Mouse (Mus musculus) gastrocnemius, postnatal 10 days (tissue): ENCODE data around the gene Ctsw. TPM values are rescaled to one million over a fixed set of nuclear protein-coding genes. Genes with fewer than 3 reads are reported as not detected.

Experiments used
- DNase-seq: peaks from one replicate; pipeline ENCODE4 v3.0.0; 2021; ENCODE audit warnings: mixed read lengths
- total RNA-seq, 2 experiments: library from RNA; stranded (reverse); gene quantifications; 2 replicates each; pipeline ENCODE4 v1.2.3; 2021

Ctsw gene
- total RNA-seq, 2 experiments from 2014 or later: 0.50 TPM; not detected in 1

DNA sequence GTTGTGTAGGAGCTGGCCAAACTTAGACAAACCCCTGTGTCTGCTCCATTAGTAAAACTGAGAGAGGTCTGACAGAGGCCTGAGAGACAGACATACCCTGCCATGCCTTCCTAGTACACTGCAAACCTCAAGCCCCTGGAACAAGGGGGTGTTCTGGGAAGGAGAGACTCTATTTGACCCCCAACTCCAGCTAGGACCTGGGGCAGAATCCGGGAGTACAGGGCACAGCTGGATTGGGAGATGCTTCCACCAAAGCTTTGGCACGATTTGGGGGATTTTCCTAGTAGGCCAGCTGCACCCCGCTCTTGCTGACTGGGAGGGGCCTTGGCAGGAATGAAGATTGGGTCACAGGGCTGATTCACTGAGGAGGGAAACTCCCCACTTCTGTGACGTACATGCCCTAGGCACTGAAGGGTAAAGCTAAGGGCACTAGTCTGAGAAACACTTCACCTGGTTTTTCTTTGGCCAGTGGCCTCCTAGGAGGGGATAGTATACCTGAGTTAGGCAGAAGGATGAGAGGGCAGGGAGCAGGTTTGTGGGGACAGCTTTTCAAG lies 36.3 kb downstream of the Ctsw start:
- DNase-seq: no peak

- DNase-seq: no peak
Observed at GRCm38 (mm10) chr19:5430408-5430807, 37.9 kb downstream of the Ctsw start.

- DNase-seq: peak; percentile 80
Observed at GRCm38 (mm10) chr19:5429806-5430205, 38.5 kb downstream of the Ctsw start.

DNA sequence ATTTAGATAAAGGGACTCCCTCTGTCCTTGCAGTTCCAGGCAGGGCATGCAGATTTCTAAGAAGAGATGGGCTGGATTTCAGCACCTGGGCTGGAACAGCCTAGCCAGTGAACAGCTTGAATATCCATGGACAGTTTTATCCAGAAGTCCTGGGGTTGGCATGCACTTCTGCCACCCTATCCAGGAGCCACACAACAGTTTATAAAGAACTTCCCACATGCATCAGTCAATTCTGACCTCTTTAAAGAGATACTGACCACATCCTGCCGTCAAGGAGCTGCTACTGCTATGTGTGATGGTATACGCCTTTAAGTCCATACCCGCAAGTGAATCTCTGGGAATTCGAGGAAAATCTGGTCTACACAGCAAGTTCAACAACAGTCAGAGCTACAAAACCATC lies 39.1 kb downstream of the Ctsw start:
- no peak for DNase-seq

GRCm38 (mm10) chr19:5428083-5428482 lies 40.2 kb downstream of the Ctsw start:
- DNase-seq: no peak

DNA sequence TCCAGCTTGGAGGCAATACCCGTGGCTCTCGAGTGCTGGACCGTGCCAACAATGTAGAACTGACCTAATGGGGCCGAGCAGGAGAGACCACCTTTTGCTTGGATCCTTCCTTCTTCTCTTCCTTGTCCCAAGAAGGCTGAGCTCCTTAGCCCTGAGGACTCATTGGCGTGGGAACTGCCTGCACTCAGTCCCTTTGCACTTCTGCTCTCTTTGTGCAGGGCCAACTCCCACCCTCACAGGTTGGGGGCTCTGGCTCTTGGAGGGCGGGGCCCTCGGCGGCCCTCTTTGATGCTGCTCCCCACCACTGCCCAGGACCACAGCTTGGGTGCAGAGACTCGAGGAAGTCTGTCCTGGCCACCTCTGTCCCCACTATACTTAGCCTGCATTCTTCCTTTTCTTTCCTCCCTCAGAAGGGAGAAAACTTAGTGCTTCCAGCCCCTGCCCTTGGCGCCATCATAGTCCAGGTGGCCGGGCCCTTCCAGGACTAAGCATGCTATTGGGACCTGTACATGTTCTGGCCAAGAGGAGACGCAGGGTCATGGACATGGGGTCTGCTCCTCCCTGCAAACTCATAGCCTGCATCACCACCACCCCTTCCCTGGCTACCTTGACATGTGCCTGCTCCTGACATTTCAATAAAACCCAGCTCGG lies 41.5 kb downstream of the Ctsw start:
- DNase-seq: no peak

- no peak for DNase-seq
Observed at GRCm38 (mm10) chr19:5425906-5426565, 42.3 kb downstream of the Ctsw start.

- peak; percentile 97 for DNase-seq
Observed at GRCm38 (mm10) chr19:5424782-5425741, 43.2 kb downstream of the Ctsw start, which contains the start of the genes Drap1 and AI837181. TSS of gene Drap1 (minus strand) at chr19:5424979. TSS of gene AI837181 (plus strand) at chr19:5425144.

GRCm38 (mm10) chr19:5424092-5424781 lies 44.1 kb downstream of the Ctsw start:
- peak; percentile 74 for DNase-seq

DNA sequence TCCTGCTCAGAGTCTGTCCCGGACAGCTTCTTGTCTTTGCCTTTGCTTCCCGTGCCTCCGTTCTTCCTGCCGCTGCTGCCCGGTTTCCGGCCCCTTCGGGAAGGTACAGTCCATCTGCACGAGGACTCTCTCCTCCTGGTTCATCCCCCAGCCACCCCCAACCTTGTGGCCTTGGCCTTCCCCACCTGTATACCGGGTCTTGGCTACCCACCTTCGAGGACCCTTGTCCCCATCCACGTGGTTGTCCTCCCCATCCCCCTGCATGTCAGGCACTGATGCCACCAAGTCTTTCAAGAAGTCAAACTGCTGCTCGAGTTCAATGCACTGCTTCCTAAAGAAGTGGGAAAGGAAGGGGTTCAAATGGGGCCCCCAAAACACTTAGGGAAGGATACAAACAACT lies 44.7 kb downstream of the Ctsw start:
- DNase-seq: no peak

- no peak for DNase-seq
Observed at GRCm38 (mm10) chr19:5422895-5423443, 45.3 kb downstream of the Ctsw start.

- no peak for DNase-seq
Observed at GRCm38 (mm10) chr19:5422267-5422666, 46.0 kb downstream of the Ctsw start.

DNA sequence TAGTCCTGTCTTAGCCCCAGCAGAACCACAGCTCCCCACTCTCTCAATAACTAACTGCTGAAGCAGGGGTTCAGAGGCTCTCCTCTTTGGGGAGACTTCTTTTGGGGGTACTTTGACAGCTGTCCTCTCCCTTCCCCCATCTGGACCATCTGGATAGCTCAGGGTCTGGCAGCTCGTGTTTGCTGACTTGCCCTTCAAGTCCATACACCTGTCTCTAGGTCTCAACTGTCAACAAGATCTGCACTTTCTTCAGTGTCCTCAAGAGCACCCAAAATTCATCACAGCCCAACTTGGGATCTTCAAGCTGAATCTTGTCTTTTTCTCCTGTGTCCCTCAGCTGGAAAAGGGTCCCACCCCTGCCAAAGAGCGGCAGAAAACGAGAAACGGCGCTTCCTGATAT lies 46.5 kb downstream of the Ctsw start:
- DNase-seq: no peak

- no peak for DNase-seq
Observed at GRCm38 (mm10) chr19:5420579-5420978, 47.7 kb downstream of the Ctsw start.

- no peak for DNase-seq
Observed at GRCm38 (mm10) chr19:5419630-5420029, 48.7 kb downstream of the Ctsw start.

DNA sequence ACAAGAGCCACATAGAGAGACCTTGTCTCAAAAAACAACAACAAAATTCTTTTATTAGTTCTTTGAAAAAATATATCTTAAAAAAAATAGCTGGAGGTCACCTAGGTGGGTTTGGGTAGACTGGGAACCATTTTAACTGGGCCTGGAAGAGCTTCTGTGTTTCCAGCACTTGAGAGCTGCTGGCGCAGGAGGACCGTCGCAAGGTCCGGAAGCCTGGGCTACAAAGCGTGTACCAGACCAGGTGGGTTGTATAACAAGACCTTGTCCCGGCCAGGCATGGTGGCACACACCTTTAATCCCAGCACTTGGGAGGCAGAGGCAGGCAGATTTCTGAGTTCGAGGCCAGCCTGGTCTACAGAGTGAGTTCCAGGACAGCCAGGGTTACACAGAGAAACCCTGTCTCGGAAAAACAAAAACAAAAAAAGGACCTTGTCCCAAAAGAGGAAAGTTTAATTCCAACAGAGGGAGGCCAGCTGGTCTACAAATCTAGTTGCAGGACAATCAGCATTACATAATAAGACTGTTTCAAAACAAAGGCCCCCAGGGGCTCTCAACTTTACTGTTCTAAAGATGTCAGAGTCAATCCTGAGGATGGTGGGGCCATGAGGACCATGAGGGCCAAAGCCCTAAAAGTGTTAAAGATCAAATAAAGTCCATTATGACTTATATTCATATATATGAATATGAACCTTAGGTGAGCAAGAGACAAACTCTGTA lies 49.4 kb downstream of the Ctsw start:
- no peak for DNase-seq
